Mouse (Mus musculus): Measurements from ENCODE around the gene Phldb1. TPM values are rescaled to one million over a fixed set of nuclear protein-coding genes. Genes with fewer than 3 reads are reported as not detected.

The Phldb1 gene
- polyA plus RNA-seq, 1 experiment, result 8.4 TPM

DNA sequence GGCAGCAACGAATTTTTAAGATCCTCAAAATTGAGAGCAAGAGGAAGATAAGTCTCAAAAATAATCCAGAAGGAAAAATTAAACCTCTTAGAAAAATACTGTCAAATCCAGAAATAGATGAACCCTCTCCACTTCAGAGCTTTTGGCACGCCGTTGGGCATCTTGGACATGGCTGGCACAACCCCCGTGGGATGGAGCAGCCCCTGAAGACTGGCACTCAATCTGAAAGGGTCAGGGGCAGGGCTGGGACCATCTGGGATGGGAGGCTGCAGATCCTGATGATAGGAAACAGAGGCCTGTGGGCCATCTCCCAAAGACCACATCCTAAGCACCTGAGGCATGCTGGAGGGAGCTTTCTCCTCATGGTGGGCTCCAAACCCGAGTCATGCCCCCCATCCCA is 24.8 kb downstream of the Phldb1 start:
- Histone ChIP-seq H3K4me3 (replicated peaks; ENCODE audit: control insufficient read depth, low read depth, low read length) (no peak overlapping the region), H3K4me1 (ENCODE audit: control insufficient read depth, insufficient read depth, low read length) (no peaks in the 10 kb centered on the region), H3K27ac (ENCODE audit: control insufficient read depth, insufficient read depth, low read depth, low read length, poor library complexity) (no peak overlapping the region)
- TF ChIP-seq POLR2A (IDR thresholded peaks at IDR 0.05; ENCODE audit: borderline replicate concordance, control insufficient read depth, low read depth, low read length) (no peak), CTCF (IDR thresholded peaks at IDR 0.05; ENCODE audit: control insufficient read depth, insufficient read depth, low read length) (no peak)
- 73% methylated on average over 5 of the region's 5 CpGs for WGBS

GRCm38 (mm10) chr9:44709600-44709999 is 25.4 kb downstream of the Phldb1 start:
- Histone ChIP-seq H3K4me3 (replicated peaks; ENCODE audit: control insufficient read depth, low read depth, low read length) (no peak overlapping the region), H3K27ac (ENCODE audit: control insufficient read depth, insufficient read depth, low read depth, low read length, poor library complexity) (no peak overlapping the region), H3K4me1 (ENCODE audit: control insufficient read depth, insufficient read depth, low read length) (no peaks in the 10 kb centered on the region)
- TF ChIP-seq CTCF (IDR thresholded peaks at IDR 0.05; ENCODE audit: control insufficient read depth, insufficient read depth, low read length), result peak; percentile 49
- no peak for TF ChIP-seq POLR2A (IDR thresholded peaks at IDR 0.05; ENCODE audit: borderline replicate concordance, control insufficient read depth, low read depth, low read length)
- WGBS, result 73% methylated on average over 2 of the region's 2 CpGs

DNA sequence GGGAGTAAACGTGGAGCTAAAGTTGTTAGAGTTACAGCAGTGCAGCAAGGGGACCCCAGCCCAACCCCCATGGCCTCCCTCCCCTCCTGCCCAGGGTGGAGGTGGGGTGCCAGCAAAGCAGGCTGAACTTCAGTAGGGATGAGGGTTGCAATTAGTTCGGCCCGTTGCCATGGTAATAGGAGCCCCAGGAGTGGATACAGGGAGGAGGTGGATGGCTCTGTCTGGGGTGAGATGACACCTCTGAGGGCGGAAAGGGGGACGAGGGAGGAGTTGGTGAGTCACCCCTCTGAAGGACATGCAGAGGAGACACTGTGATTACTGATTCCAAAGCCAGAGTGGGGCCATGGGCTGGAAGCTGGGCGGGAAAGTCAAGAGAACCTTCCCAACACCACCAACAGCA is 26.1 kb downstream of the Phldb1 start:
- Histone ChIP-seq H3K4me1 (ENCODE audit: control insufficient read depth, insufficient read depth, low read length) (no peaks in the 10 kb centered on the region), H3K27ac (ENCODE audit: control insufficient read depth, insufficient read depth, low read depth, low read length, poor library complexity) (no peak overlapping the region), H3K4me3 (replicated peaks; ENCODE audit: control insufficient read depth, low read depth, low read length) (no peak overlapping the region)
- no peak for TF ChIP-seq CTCF (IDR thresholded peaks at IDR 0.05; ENCODE audit: control insufficient read depth, insufficient read depth, low read length)
- no peak for TF ChIP-seq POLR2A (IDR thresholded peaks at IDR 0.05; ENCODE audit: borderline replicate concordance, control insufficient read depth, low read depth, low read length)
- WGBS, result 56% methylated on average over 6 of the region's 6 CpGs

- TF ChIP-seq CTCF (IDR thresholded peaks at IDR 0.05; ENCODE audit: control insufficient read depth, insufficient read depth, low read length) (no peak), POLR2A (IDR thresholded peaks at IDR 0.05; ENCODE audit: borderline replicate concordance, control insufficient read depth, low read depth, low read length) (0 out of 2 replicates have a peak, but pooled peaks have one; percentile 3)
- Histone ChIP-seq H3K4me1 (ENCODE audit: control insufficient read depth, insufficient read depth, low read length) (no peaks in the 10 kb centered on the region), H3K4me3 (replicated peaks; ENCODE audit: control insufficient read depth, low read depth, low read length) (peak overlapping the region; percentile 25), H3K27ac (ENCODE audit: control insufficient read depth, insufficient read depth, low read depth, low read length, poor library complexity) (no peak overlapping the region)
- 3% methylated on average over 24 of the region's 24 CpGs for WGBS
Measured at GRCm38 (mm10) chr9:44708429-44708765, 26.6 kb downstream of the Phldb1 start.

DNA sequence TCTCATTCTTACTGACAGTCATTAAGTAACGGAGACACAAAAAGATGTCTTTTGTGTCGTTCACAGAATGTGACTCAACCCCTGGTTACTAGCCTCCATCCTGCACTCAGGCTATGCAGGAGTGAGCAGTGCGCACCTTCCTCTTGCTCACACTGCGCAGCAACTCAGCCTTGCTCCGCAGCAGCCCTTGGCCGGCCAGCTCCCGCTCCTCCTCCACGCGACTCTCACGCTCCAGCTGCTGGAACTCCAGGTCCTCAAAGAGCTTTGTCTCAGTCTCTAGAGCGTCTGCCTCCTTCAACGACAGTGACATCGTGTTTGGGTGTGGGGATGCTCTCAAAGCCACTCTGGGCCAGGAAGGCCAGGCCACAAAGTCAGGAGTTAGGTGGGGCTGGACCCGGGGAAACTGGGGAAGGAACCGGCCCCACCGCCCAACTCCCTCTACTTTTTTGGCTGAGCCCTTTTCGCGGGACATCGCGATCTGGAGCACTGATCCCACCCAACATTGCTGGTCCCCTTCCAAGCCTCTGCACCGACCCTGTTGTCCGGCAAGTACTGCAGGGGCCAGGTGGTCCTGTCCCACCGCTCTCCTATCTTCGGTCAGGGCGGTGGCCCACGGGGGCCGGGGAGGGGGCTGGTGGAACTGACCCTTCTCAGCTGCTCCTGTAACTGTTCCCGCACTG is 27.1 kb downstream of the Phldb1 start:
- 39% methylated on average over 28 of the region's 28 CpGs for WGBS
- H3K4me3 ChIP-seq (replicated peaks; ENCODE audit: control insufficient read depth, low read depth, low read length), result no peak overlapping the region
- no peak for TF ChIP-seq CTCF (IDR thresholded peaks at IDR 0.05; ENCODE audit: control insufficient read depth, insufficient read depth, low read length)
- 0 out of 2 replicates have a peak, but pooled peaks have one; percentile 9 for TF ChIP-seq POLR2A (IDR thresholded peaks at IDR 0.05; ENCODE audit: borderline replicate concordance, control insufficient read depth, low read depth, low read length)

DNA sequence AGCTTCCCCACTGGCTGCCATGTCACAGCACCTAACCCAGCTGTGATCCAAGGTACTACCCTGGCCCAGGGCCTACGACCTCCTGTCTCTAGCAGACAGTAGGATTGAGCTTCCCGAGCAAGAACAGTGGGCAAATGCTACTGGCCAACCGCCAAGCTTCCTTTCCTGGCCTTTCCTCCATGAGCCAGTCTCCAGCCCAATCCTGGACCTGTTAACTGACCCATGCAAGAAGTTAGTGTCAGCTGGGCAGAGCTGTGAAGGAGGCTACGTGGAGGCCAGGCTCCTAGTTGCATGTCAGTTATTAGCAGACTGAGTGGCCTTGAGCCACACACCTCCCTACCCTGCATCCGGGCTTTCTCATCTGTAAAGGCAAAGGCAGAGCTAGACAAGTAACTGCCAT is 35.3 kb downstream of the Phldb1 start:
- no peak for TF ChIP-seq CTCF (IDR thresholded peaks at IDR 0.05; ENCODE audit: control insufficient read depth, insufficient read depth, low read length)
- TF ChIP-seq POLR2A (IDR thresholded peaks at IDR 0.05; ENCODE audit: borderline replicate concordance, control insufficient read depth, low read depth, low read length), result no peak
- 83% methylated on average over 5 of the region's 5 CpGs for WGBS
- Histone ChIP-seq H3K4me1 (ENCODE audit: control insufficient read depth, insufficient read depth, low read length) (no peaks in the 10 kb centered on the region), H3K27ac (ENCODE audit: control insufficient read depth, insufficient read depth, low read depth, low read length, poor library complexity) (no peak overlapping the region), H3K4me3 (replicated peaks; ENCODE audit: control insufficient read depth, low read depth, low read length) (no peak overlapping the region)

More for the DNA sequence above, 27.1 kb downstream of the Phldb1 start:
- Histone ChIP-seq H3K4me1 (ENCODE audit: control insufficient read depth, insufficient read depth, low read length) (no peaks in the 10 kb centered on the region), H3K27ac (ENCODE audit: control insufficient read depth, insufficient read depth, low read depth, low read length, poor library complexity) (no peak overlapping the region; the same call in 1 of the 2 replicates)

DNA sequence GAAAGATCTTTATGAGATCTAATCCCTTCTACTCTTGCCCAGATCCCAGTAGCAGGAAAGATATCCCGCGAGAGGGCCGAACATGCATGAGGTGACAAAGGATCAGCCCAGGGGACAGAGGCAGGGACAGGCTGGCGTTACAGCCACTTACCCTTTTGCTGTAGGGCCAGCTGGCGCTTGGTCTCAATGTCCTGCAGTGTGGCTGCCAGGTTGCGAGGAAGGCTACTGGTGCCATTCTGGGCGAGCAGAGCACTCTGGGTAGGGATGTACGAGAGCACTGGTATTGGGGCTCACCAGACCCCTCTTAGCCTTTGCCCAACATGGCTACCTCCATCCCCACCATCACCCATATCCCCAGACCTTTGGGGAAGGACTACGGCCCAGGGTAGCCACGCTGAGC is 35.8 kb downstream of the Phldb1 start:
- WGBS, result 88% methylated on average over 10 of the region's 10 CpGs
- no peak for TF ChIP-seq CTCF (IDR thresholded peaks at IDR 0.05; ENCODE audit: control insufficient read depth, insufficient read depth, low read length)
- no peak for TF ChIP-seq POLR2A (IDR thresholded peaks at IDR 0.05; ENCODE audit: borderline replicate concordance, control insufficient read depth, low read depth, low read length)
- no peaks in the 10 kb centered on the region for H3K4me1 ChIP-seq (ENCODE audit: control insufficient read depth, insufficient read depth, low read length)

DNA sequence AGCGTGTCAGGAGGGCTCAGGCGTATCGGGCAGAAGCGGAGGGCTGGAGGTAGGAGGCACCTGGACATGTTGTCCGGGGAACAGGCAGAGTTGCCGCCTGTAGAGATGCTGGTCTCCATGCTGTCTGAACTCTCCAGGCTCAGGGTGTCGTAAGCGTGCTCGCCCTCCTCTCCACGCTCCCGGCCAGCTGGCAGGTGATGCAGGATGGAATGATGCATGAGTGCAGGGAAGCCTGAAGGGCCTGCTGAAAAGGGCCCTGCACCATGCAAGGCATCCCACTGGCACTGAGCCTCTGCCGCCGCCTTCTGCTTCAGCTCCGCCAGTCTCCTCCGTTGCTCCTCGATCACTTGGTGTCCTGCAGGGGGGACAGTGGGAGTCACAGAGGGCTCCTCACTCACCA is 37.1 kb downstream of the Phldb1 start:
- Histone ChIP-seq H3K27ac (ENCODE audit: control insufficient read depth, insufficient read depth, low read depth, low read length, poor library complexity) (no peak overlapping the region), H3K4me3 (replicated peaks; ENCODE audit: control insufficient read depth, low read depth, low read length) (no peak overlapping the region), H3K4me1 (ENCODE audit: control insufficient read depth, insufficient read depth, low read length) (no peaks in the 10 kb centered on the region)
- 84% methylated on average over 16 of the region's 16 CpGs for WGBS
- TF ChIP-seq CTCF (IDR thresholded peaks at IDR 0.05; ENCODE audit: control insufficient read depth, insufficient read depth, low read length) (no peak), POLR2A (IDR thresholded peaks at IDR 0.05; ENCODE audit: borderline replicate concordance, control insufficient read depth, low read depth, low read length) (no peak)

More for the DNA sequence above, 35.8 kb downstream of the Phldb1 start:
- Histone ChIP-seq H3K4me3 (replicated peaks; ENCODE audit: control insufficient read depth, low read depth, low read length) (no peak overlapping the region), H3K27ac (ENCODE audit: control insufficient read depth, insufficient read depth, low read depth, low read length, poor library complexity) (no peak overlapping the region)

Data from bone marrow, adult 2 months (tissue).